Mouse (Mus musculus) ES-E14 (cell line): Measurements from ENCODE around the gene Wnt3a. TPM values are rescaled to one million over a fixed set of nuclear protein-coding genes. Genes with fewer than 3 reads are reported as not detected.

Experiments
- DNase-seq: peaks from one replicate; pipeline ENCODE4 v3.0.0-alpha.2; 2013; ENCODE audit warnings: low read depth, low spot score
- H3K27ac ChIP-seq: 2 replicates; pipeline ENCODE4 v1.5.1; 2012; ENCODE audit warnings: low read depth, mild to moderate bottlenecking, low read length, moderate library complexity, mixed read lengths; ENCODE audit not compliant: poor library complexity, insufficient read depth, severe bottlenecking
- H3K36me3 ChIP-seq: 2 replicates; pipeline ENCODE4 v1.6.1; 2012; ENCODE audit warnings: mild to moderate bottlenecking, low read length, moderate library complexity, mixed read lengths; ENCODE audit not compliant: control insufficient read depth, poor library complexity, insufficient read depth, severe bottlenecking
- H3K4me1 ChIP-seq, 2 experiments: fragments of 150-350 bp in 1 of 2; sonication (generic) in 1 of 2; 2 replicates each; pipeline ENCODE4 v1.6.1; 2012; ENCODE audit warnings: low read length in 2 of 2, mild to moderate bottlenecking in 1 of 2, mixed read lengths in 1 of 2; ENCODE audit not compliant: control insufficient read depth in 2 of 2, insufficient read depth in 2 of 2, poor library complexity in 1 of 2
- H3K4me3 ChIP-seq, 2 experiments: fragments of 150-350 bp in 1 of 2; sonication (generic) in 1 of 2; 2 replicates each; pipeline ENCODE4 v1.5.1; 2012; ENCODE audit warnings: low read length in 2 of 2, low read depth in 1 of 2, mild to moderate bottlenecking in 1 of 2, mixed read lengths in 1 of 2; ENCODE audit not compliant: insufficient read depth in 1 of 2, poor library complexity in 1 of 2, severe bottlenecking in 1 of 2
- H3K9ac ChIP-seq: 2 replicates; pipeline ENCODE4 v1.6.1; 2012; ENCODE audit warnings: low read depth, mild to moderate bottlenecking, low read length, mixed read lengths; ENCODE audit not compliant: poor library complexity, insufficient read depth, severe bottlenecking
- H3K9me3 ChIP-seq: fragments of 150-350 bp; sonication (generic); 2 replicates; pipeline ENCODE4 v1.6.1; 2012; ENCODE audit warnings: low read depth, mild to moderate bottlenecking, low read length; ENCODE audit not compliant: control insufficient read depth, insufficient read depth
- CHD2 ChIP-seq: IDR thresholded peaks from 2 replicates; pipeline ENCODE4 v1.6.1; 2014; ENCODE audit warnings: mild to moderate bottlenecking, low read depth, low read length, inconsistent platforms
- HCFC1 ChIP-seq: IDR thresholded peaks from 2 replicates; pipeline ENCODE4 v1.6.1; 2012; ENCODE audit warnings: low read length, inconsistent platforms, borderline replicate concordance; ENCODE audit not compliant: insufficient read depth
- MAFK ChIP-seq: IDR thresholded peaks from 2 replicates; pipeline ENCODE4 v1.6.1; 2014; ENCODE audit warnings: mild to moderate bottlenecking, low read depth, low read length, inconsistent platforms; ENCODE audit not compliant: insufficient read depth
- ZC3H11A ChIP-seq: IDR thresholded peaks from 2 replicates; pipeline ENCODE4 v1.6.1; 2012; ENCODE audit warnings: low read depth, mild to moderate bottlenecking, inconsistent platforms, low read length, borderline replicate concordance
- ZNF384 ChIP-seq: IDR thresholded peaks from 2 replicates; pipeline ENCODE4 v1.6.1; 2012; ENCODE audit warnings: low read depth, low read length, inconsistent platforms
- in situ Hi-C, 2 experiments: fragments of 600-800 bp; cut with MboI; formaldehyde crosslinking; loops; one replicate each; pipeline ENCODE4 v1.15.1; 2025; ENCODE audit warnings: low sequenced_read_pairs in 2 of 2, inconsistent platforms in 1 of 2; ENCODE audit not compliant: unreplicated experiment in 2 of 2
- total RNA-seq: library from RNA; depleted of rRNA; stranded (reverse); fragments of 300-350 nt; gene quantifications from 2 replicates; pipeline ENCODE4 v1.2.3, GENCODE M21; 2012

The Wnt3a gene
- total RNA-seq, 1 experiment = 0.85 TPM

- in situ Hi-C loops = no loop called here
- Histone ChIP-seq H3K27ac (no peak overlapping the region), H3K9ac (no peak overlapping the region), H3K4me3 (no peak overlapping the region), H3K4me1 (peaks cover 0 to 4% of the 10 kb centered on the region in 2 experiments; a peak in 2 of 4 replicates), H3K9me3 (no peaks in the 10 kb centered on the region), H3K36me3 (no peaks in the 10 kb centered on the region)
- TF ChIP-seq HCFC1 (no peak), CHD2 (no peak)
- DNase-seq = no peak
Measured at GRCm38 (mm10) chr11:59313944-59314343, 23.4 kb upstream of the Wnt3a start.

GRCm38 (mm10) chr11:59313029-59313811, 22.7 kb upstream of the Wnt3a start:
- Histone ChIP-seq H3K36me3 (no peaks in the 10 kb centered on the region), H3K9me3 (no peaks in the 10 kb centered on the region), H3K4me1 (peaks cover 1 to 8% of the 10 kb centered on the region in 2 experiments; a peak in 3 of 4 replicates), H3K27ac (no peak overlapping the region), H3K4me3 (no peak overlapping the region), H3K9ac (no peak overlapping the region)
- in situ Hi-C loops = no loop called here
- no peak for DNase-seq
- no peak for TF ChIP-seq ZNF384
- no peak for TF ChIP-seq ZC3H11A
- TF ChIP-seq HCFC1 = no peak
- TF ChIP-seq CHD2 = no peak
- no peak for TF ChIP-seq MAFK

GRCm38 (mm10) chr11:59312501-59312900, 21.9 kb upstream of the Wnt3a start:
- H3K9me3 ChIP-seq = no peaks in the 10 kb centered on the region
- no peaks in the 10 kb centered on the region for H3K36me3 ChIP-seq
- TF ChIP-seq ZC3H11A (no peak), MAFK (no peak), CHD2 (no peak), HCFC1 (no peak), ZNF384 (no peak)
- H3K4me1 ChIP-seq = peaks cover 1 to 10% of the 10 kb centered on the region in 2 experiments; a peak in 3 of 4 replicates
- H3K4me3 ChIP-seq = no peak overlapping the region
- DNase-seq = no peak
- in situ Hi-C loops = no loop called here
- H3K9ac ChIP-seq = no peak overlapping the region
- no peak overlapping the region for H3K27ac ChIP-seq

GRCm38 (mm10) chr11:59312060-59312459, 21.5 kb upstream of the Wnt3a start:
- H3K9me3 ChIP-seq = no peaks in the 10 kb centered on the region
- no peak overlapping the region for H3K9ac ChIP-seq
- H3K36me3 ChIP-seq = no peaks in the 10 kb centered on the region
- in situ Hi-C loops = no loop called here
- TF ChIP-seq CHD2 = no peak
- TF ChIP-seq MAFK = no peak
- TF ChIP-seq ZC3H11A = no peak
- no peak for TF ChIP-seq HCFC1
- no peak for TF ChIP-seq ZNF384
- no peak overlapping the region for H3K27ac ChIP-seq
- no peak for DNase-seq
- no peak overlapping the region for H3K4me3 ChIP-seq
- peaks cover 1 to 10% of the 10 kb centered on the region in 2 experiments; a peak in 3 of 4 replicates for H3K4me1 ChIP-seq
